Comparison of ENCODE assay signal across 8 mouse cellular contexts in genomic region chr19:37434263-37434951, GRCm38 (mm10). TPM values are rescaled to one million over a fixed set of nuclear protein-coding genes. Genes with fewer than 3 reads are reported as not detected.
DNase-seq lines count a peak whose midpoint lies in the region; ATAC-seq lines count a peak whose summit lies in the region.

Gene Hhex, plus strand, starts transcription at chr19:37434810.

- peak within 1 kb of the TSS; percentile 29; the same call in 1 of the 2 replicates for H3K9ac ChIP-seq in forebrain, embryonic 16.5 days (replicated peaks; ENCODE audit: low read depth, low read length)

- peak within 1 kb of the TSS; percentile 41 for H3K4me2 ChIP-seq in forebrain, embryonic 16.5 days (ENCODE audit: low read length)

- peak; percentile 77 to 87 for DNase-seq in adrenal gland, postnatal 4 days (ENCODE audit: low spot score in 2 of 2)
- peak; percentile 66 for DNase-seq in hindbrain, embryonic 10.5 days (ENCODE audit: low spot score)
- peak; percentile 29 to 34 for DNase-seq in layer of hippocampus, postnatal 25 days (ENCODE audit: extremely low spot score in 1 of 2, low spot score in 1 of 2)
- DNase-seq in lung, postnatal 36 days: peak; percentile 90
- DNase-seq in ovary, postnatal 36 days (ENCODE audit: low spot score): peak; percentile 71
- DNase-seq in thymus, postnatal 10 days (ENCODE audit: low spot score in 2 of 2): peak; percentile 23 to 39

- no peaks in the 10 kb centered on the region for H3K9me3 ChIP-seq in forebrain, embryonic 16.5 days (ENCODE audit: control insufficient read depth, low read length)
- no peaks in the 10 kb centered on the region for H3K9me3 ChIP-seq in hindbrain, embryonic 10.5 days

- peak within 1 kb of the TSS; percentile 41 for H3K4me3 ChIP-seq in forebrain, embryonic 16.5 days (replicated peaks; ENCODE audit: low read length)
- H3K4me3 ChIP-seq in hindbrain, embryonic 10.5 days: peak within 1 kb of the TSS; percentile 52

- H3K27ac ChIP-seq in forebrain, embryonic 16.5 days (ENCODE audit: low read length): no peak within 1 kb of the TSS
- peak within 1 kb of the TSS; percentile 67 for H3K27ac ChIP-seq in hindbrain, embryonic 10.5 days

- peaks cover 17% of the 10 kb centered on the region for H3K4me1 ChIP-seq in forebrain, embryonic 16.5 days (replicated peaks; ENCODE audit: control insufficient read depth, insufficient read depth, low read length)
- peaks cover 18% of the 10 kb centered on the region for H3K4me1 ChIP-seq in hindbrain, embryonic 10.5 days (replicated peaks)

- WGBS in forebrain, embryonic 16.5 days: under 1% methylated on average over 72 of the region's 79 CpGs
- under 1% methylated on average over 79 of the region's 79 CpGs for WGBS in hindbrain, embryonic 10.5 days

- no peaks in the 10 kb centered on the region for H3K36me3 ChIP-seq in forebrain, embryonic 16.5 days (ENCODE audit: control insufficient read depth, insufficient read depth)
- no peaks in the 10 kb centered on the region for H3K36me3 ChIP-seq in hindbrain, embryonic 10.5 days

- peak; percentile 35 for ATAC-seq in CD4-positive, CD25-positive, alpha-beta regulatory T cell, adult 4 months
- ATAC-seq in forebrain, embryonic 16.5 days: peak; percentile 68

- H3K27me3 ChIP-seq in forebrain, embryonic 16.5 days (replicated peaks; ENCODE audit: control insufficient read depth, insufficient read depth, low read length): peaks cover 67% of the 10 kb centered on the region
- H3K27me3 ChIP-seq in hindbrain, embryonic 10.5 days (ENCODE audit: insufficient read depth, poor library complexity, severe bottlenecking): peaks cover 93% of the 10 kb centered on the region

RNA-seq across cellular contexts. Expression of gene Hhex, which starts in this region (rescaled TPM):
- polyA plus RNA-seq in CD4-positive, CD25-positive, alpha-beta regulatory T cell, adult 4 months (2017; shearing (Covaris generic)): under 1 TPM; 0.16 to 0.39 TPM
- 10 to 100 TPM; 22.7 to 33.1 TPM for total RNA-seq in adrenal gland, postnatal 4 days (2021)
- polyA plus RNA-seq in forebrain, embryonic 16.5 days (2015; fragmentation: Nextera tagmentation; extraction: Ambion mirVana): 3.3 and 5.1 TPM in 2 replicates
- 6.6 and 7.7 TPM in 2 replicates for polyA plus RNA-seq in hindbrain, embryonic 10.5 days (2016; fragmentation: Nextera tagmentation; extraction: Ambion mirVana)
- total RNA-seq in layer of hippocampus, postnatal 25 days (2021): 1 to 10 TPM; 2.3 to 2.4 TPM

Comparison
In these comparisons a context has a peak if more than half of its experiments do, and no peak if none do; other contexts are left out.
1. RNA of gene Hhex (total RNA-seq): 22.7 to 33.1 TPM in adrenal gland, postnatal 4 days; 2.3 to 2.4 TPM in layer of hippocampus, postnatal 25 days; every median in the first group is over 4 times any median in the second.
2. Peak in ATAC-seq in CD4-positive, CD25-positive, alpha-beta regulatory T cell, adult 4 months; RNA of the gene not detected or under 1 TPM.
3. DNase-seq: peak in every context shown above with its lines; median percentile 90 in lung, postnatal 36 days; 82 in adrenal gland, postnatal 4 days; 71 in ovary, postnatal 36 days; 66 in hindbrain, embryonic 10.5 days; 32 in layer of hippocampus, postnatal 25 days; 31 in thymus, postnatal 10 days.